Mouse (Mus musculus) lung, embryonic 15.5 days (tissue): ENCODE data around the gene Dclk1. TPM values are rescaled to one million over a fixed set of nuclear protein-coding genes. Genes with fewer than 3 reads are reported as not detected.
"Not testable (repeated sequence)": the region's sequence is repeated elsewhere in the genome, so short reads cannot be mapped to it uniquely, and the experiment has no call there.

Experiments
- ATAC-seq: fragments of 200-750 bp; cut with Nextera tagmentation; 2 replicates; pipeline ENCODE4 v1.8.0; 2017; ENCODE audit warnings: moderate number of reproducible peaks, borderline replicate concordance; ENCODE audit not compliant: low FRiP score, low TSS enrichment; ENCODE audit errors: extremely low read depth
- H3K27ac ChIP-seq: fragments of 300-500 bp; sonication (generic); 2 replicates; pipeline ENCODE4 v1.5.1; 2015; ENCODE audit warnings: moderate library complexity, mild to moderate bottlenecking, inconsistent platforms
- H3K27me3 ChIP-seq: fragments of 300-500 bp; sonication (generic); 2 replicates; pipeline ENCODE4 v1.6.1; 2015; ENCODE audit warnings: inconsistent platforms
- H3K36me3 ChIP-seq: fragments of 300-500 bp; sonication (generic); 2 replicates; pipeline ENCODE4 v1.6.1; 2015; ENCODE audit warnings: inconsistent platforms
- H3K4me1 ChIP-seq: fragments of 300-500 bp; sonication (generic); 2 replicates; pipeline ENCODE4 v1.6.1; 2015; ENCODE audit warnings: inconsistent platforms
- H3K4me2 ChIP-seq: fragments of 300-500 bp; sonication (generic); 2 replicates; pipeline ENCODE4 v1.6.1; 2015; ENCODE audit warnings: inconsistent platforms, mild to moderate bottlenecking, moderate library complexity
- H3K4me3 ChIP-seq: fragments of 300-500 bp; sonication (generic); 2 replicates; pipeline ENCODE4 v1.5.1; 2015; ENCODE audit warnings: mild to moderate bottlenecking, inconsistent platforms
- H3K9ac ChIP-seq: fragments of 300-500 bp; sonication (generic); 2 replicates; pipeline ENCODE4 v1.6.1; 2015; ENCODE audit warnings: inconsistent platforms
- H3K9me3 ChIP-seq: fragments of 300-500 bp; sonication (generic); 2 replicates; pipeline ENCODE4 v1.6.1; 2016; ENCODE audit warnings: inconsistent platforms
- WGBS: fragments of 180-500 bp; shearing (Covaris S2); methylation state at CpG from one replicate; pipeline ENCODE4 v1.1.7; 2015; 5-methylcytosine and 5-hydroxymethylcytosine counted together
- polyA plus RNA-seq: library from polyadenylated mRNA; unstranded; fragments of >200 nt; fragmentation: Nextera tagmentation; extraction: Ambion mirVana; gene quantifications from 2 replicates; pipeline ENCODE4 v1.2.1, GENCODE M21; 2015

Gene Dclk1
- 10.7 and 13.2 TPM in 2 replicates for polyA plus RNA-seq

- H3K4me2 ChIP-seq, result peak within 1 kb of the TSS; percentile 96
- peak within 1 kb of the TSS; percentile 51 for H3K4me3 ChIP-seq
- peak; percentile 7; the same call in 1 of the 2 replicates for ATAC-seq
- H3K9me3 ChIP-seq, result no peaks in the 10 kb centered on the region
- WGBS, result 36% methylated on average over 10 of the region's 10 CpGs
- peaks cover 19% of the 10 kb centered on the region for H3K4me1 ChIP-seq
- peaks cover 28% of the 10 kb centered on the region for H3K27me3 ChIP-seq
- no peak within 1 kb of the TSS for H3K27ac ChIP-seq
- H3K36me3 ChIP-seq, result no peaks in the 10 kb centered on the region
- H3K9ac ChIP-seq, result peak within 1 kb of the TSS; percentile 43
Measured at GRCm38 (mm10) chr3:55241730-55242421, at the start of gene Dclk1. Gene Dclk1 (plus strand): TSS chr3:55242364.

- H3K9me3 ChIP-seq, result 0 out of 2 replicates have a peak, but pooled peaks cover 2% of the 10 kb centered on the region
- 55% methylated on average over 2 of the region's 2 CpGs for WGBS
Measured at GRCm38 (mm10) chr3:55193351-55193750, 48.8 kb upstream of the Dclk1 start.

GRCm38 (mm10) chr3:55194792-55195191, 47.4 kb upstream of the Dclk1 start:
- H3K4me2 ChIP-seq, result no peak overlapping the region
- no peak for ATAC-seq
- H3K27me3 ChIP-seq, result no peaks in the 10 kb centered on the region
- H3K36me3 ChIP-seq, result no peaks in the 10 kb centered on the region
- no peak overlapping the region for H3K9ac ChIP-seq
- no peaks in the 10 kb centered on the region for H3K9me3 ChIP-seq
- H3K4me3 ChIP-seq, result no peak overlapping the region
- 77% methylated on average over 8 of the region's 8 CpGs for WGBS
- H3K4me1 ChIP-seq, result peaks cover 7% of the 10 kb centered on the region; the same call in 1 of the 2 replicates
- H3K27ac ChIP-seq, result no peak overlapping the region

More at GRCm38 (mm10) chr3:55193351-55193750, 48.8 kb upstream of the Dclk1 start:
- no peak overlapping the region for H3K27ac ChIP-seq
- H3K36me3 ChIP-seq, result no peaks in the 10 kb centered on the region
- H3K4me3 ChIP-seq, result no peak overlapping the region
- no peaks in the 10 kb centered on the region for H3K27me3 ChIP-seq
- H3K9ac ChIP-seq, result no peak overlapping the region
- H3K4me1 ChIP-seq, result peaks cover 7% of the 10 kb centered on the region; the same call in 1 of the 2 replicates
- no peak overlapping the region for H3K4me2 ChIP-seq
- no peak for ATAC-seq

- 40% methylated on average over 5 of the region's 5 CpGs for WGBS
- ATAC-seq, result no peak; the same call in 1 of the 2 replicates
- peaks cover 7% of the 10 kb centered on the region; the same call in 1 of the 2 replicates for H3K4me1 ChIP-seq
- no peak overlapping the region for H3K4me2 ChIP-seq
- no peaks in the 10 kb centered on the region for H3K36me3 ChIP-seq
- no peaks in the 10 kb centered on the region for H3K27me3 ChIP-seq
- no peaks in the 10 kb centered on the region for H3K9me3 ChIP-seq
- H3K9ac ChIP-seq, result no peak overlapping the region
- H3K4me3 ChIP-seq, result no peak overlapping the region
- no peak overlapping the region for H3K27ac ChIP-seq
Measured at GRCm38 (mm10) chr3:55195581-55196327, 46.4 kb upstream of the Dclk1 start.

- H3K4me1 ChIP-seq, result peaks cover 7% of the 10 kb centered on the region; the same call in 1 of the 2 replicates
- no peak for ATAC-seq
- no peaks in the 10 kb centered on the region for H3K9me3 ChIP-seq
- no peaks in the 10 kb centered on the region for H3K27me3 ChIP-seq
- no peak overlapping the region for H3K27ac ChIP-seq
- H3K36me3 ChIP-seq, result no peaks in the 10 kb centered on the region
- H3K4me3 ChIP-seq, result no peak overlapping the region
- 77% methylated on average over 2 of the region's 2 CpGs for WGBS
- no peak overlapping the region for H3K4me2 ChIP-seq
- no peak overlapping the region for H3K9ac ChIP-seq
Measured at GRCm38 (mm10) chr3:55196328-55196710, 45.8 kb upstream of the Dclk1 start.

- H3K4me1 ChIP-seq, H3K9ac ChIP-seq, H3K4me2 ChIP-seq, H3K36me3 ChIP-seq, H3K9me3 ChIP-seq, H3K4me3 ChIP-seq, ATAC-seq, H3K27me3 ChIP-seq, H3K27ac ChIP-seq: not testable (repeated sequence)
- WGBS, result 91% methylated on average over 11 of the region's 11 CpGs
Measured at GRCm38 (mm10) chr3:55203621-55204020, 38.5 kb upstream of the Dclk1 start.

- no peaks in the 10 kb centered on the region for H3K27me3 ChIP-seq
- H3K36me3 ChIP-seq, result no peaks in the 10 kb centered on the region
- no peaks in the 10 kb centered on the region for H3K4me1 ChIP-seq
- ATAC-seq, result no peak
- H3K27ac ChIP-seq, result no peak overlapping the region
- H3K9ac ChIP-seq, result no peak overlapping the region
- 99% methylated on average over 2 of the region's 2 CpGs for WGBS
- H3K9me3 ChIP-seq, result no peaks in the 10 kb centered on the region
- no peak overlapping the region for H3K4me2 ChIP-seq
- H3K4me3 ChIP-seq, result no peak overlapping the region
Measured at GRCm38 (mm10) chr3:55206413-55206812, 35.8 kb upstream of the Dclk1 start.

GRCm38 (mm10) chr3:55207665-55208064, 34.5 kb upstream of the Dclk1 start:
- Histone ChIP-seq H3K9me3 (no peaks in the 10 kb centered on the region), H3K36me3 (no peaks in the 10 kb centered on the region), H3K27ac (no peak overlapping the region), H3K4me1 (no peaks in the 10 kb centered on the region), H3K4me3 (no peak overlapping the region), H3K27me3 (no peaks in the 10 kb centered on the region), H3K4me2 (no peak overlapping the region), H3K9ac (no peak overlapping the region)
- WGBS, result 61% methylated on average over 6 of the region's 6 CpGs
- 0 out of 2 replicates have a peak, but pooled peaks have one; percentile 19 for ATAC-seq

GRCm38 (mm10) chr3:55212254-55212653, 29.9 kb upstream of the Dclk1 start:
- Histone ChIP-seq H3K27me3 (no peaks in the 10 kb centered on the region), H3K4me1 (0 out of 2 replicates have a peak, but pooled peaks cover 3% of the 10 kb centered on the region), H3K4me2 (no peak overlapping the region), H3K27ac (no peak overlapping the region), H3K9me3 (no peaks in the 10 kb centered on the region), H3K4me3 (no peak overlapping the region), H3K36me3 (no peaks in the 10 kb centered on the region), H3K9ac (no peak overlapping the region)
- ATAC-seq, result peak; percentile 46; the same call in 1 of the 2 replicates
- 8% methylated on average over 2 of the region's 2 CpGs for WGBS

- Histone ChIP-seq H3K9ac (no peak overlapping the region), H3K4me1 (0 out of 2 replicates have a peak, but pooled peaks cover 3% of the 10 kb centered on the region), H3K27ac (no peak overlapping the region), H3K4me3 (no peak overlapping the region), H3K27me3 (no peaks in the 10 kb centered on the region), H3K4me2 (no peak overlapping the region), H3K9me3 (no peaks in the 10 kb centered on the region), H3K36me3 (no peaks in the 10 kb centered on the region)
- 36% methylated on average over 4 of the region's 4 CpGs for WGBS
- ATAC-seq, result no peak
Measured at GRCm38 (mm10) chr3:55213785-55214184, 28.4 kb upstream of the Dclk1 start.

- no peaks in the 10 kb centered on the region for H3K27me3 ChIP-seq
- no peak overlapping the region for H3K9ac ChIP-seq
- H3K4me2 ChIP-seq, result no peak overlapping the region
- 0 out of 2 replicates have a peak, but pooled peaks cover 3% of the 10 kb centered on the region for H3K4me1 ChIP-seq
- no peak overlapping the region for H3K27ac ChIP-seq
- WGBS, result 76% methylated on average over 6 of the region's 6 CpGs
- no peaks in the 10 kb centered on the region for H3K9me3 ChIP-seq
- ATAC-seq, result no peak
- no peak overlapping the region for H3K4me3 ChIP-seq
- no peaks in the 10 kb centered on the region for H3K36me3 ChIP-seq
Measured at GRCm38 (mm10) chr3:55214413-55214812, 27.8 kb upstream of the Dclk1 start.

GRCm38 (mm10) chr3:55222502-55222901, 19.7 kb upstream of the Dclk1 start:
- H3K4me3 ChIP-seq, result no peak overlapping the region
- H3K9ac ChIP-seq, result no peak overlapping the region
- H3K4me1 ChIP-seq, result 0 out of 2 replicates have a peak, but pooled peaks cover 6% of the 10 kb centered on the region
- no peaks in the 10 kb centered on the region for H3K36me3 ChIP-seq
- no peak for ATAC-seq
- WGBS, result 90% methylated on average over 1 of the region's 2 CpGs
- H3K27ac ChIP-seq, result no peak overlapping the region
- no peak overlapping the region for H3K4me2 ChIP-seq
- no peaks in the 10 kb centered on the region for H3K9me3 ChIP-seq
- H3K27me3 ChIP-seq, result no peaks in the 10 kb centered on the region
